Mouse (Mus musculus): Measurements from ENCODE around the gene Por. TPM values are rescaled to one million over a fixed set of nuclear protein-coding genes. Genes with fewer than 3 reads are reported as not detected.

Gene Por
- polyA plus RNA-seq, 1 experiment: 28.4 TPM

DNA sequence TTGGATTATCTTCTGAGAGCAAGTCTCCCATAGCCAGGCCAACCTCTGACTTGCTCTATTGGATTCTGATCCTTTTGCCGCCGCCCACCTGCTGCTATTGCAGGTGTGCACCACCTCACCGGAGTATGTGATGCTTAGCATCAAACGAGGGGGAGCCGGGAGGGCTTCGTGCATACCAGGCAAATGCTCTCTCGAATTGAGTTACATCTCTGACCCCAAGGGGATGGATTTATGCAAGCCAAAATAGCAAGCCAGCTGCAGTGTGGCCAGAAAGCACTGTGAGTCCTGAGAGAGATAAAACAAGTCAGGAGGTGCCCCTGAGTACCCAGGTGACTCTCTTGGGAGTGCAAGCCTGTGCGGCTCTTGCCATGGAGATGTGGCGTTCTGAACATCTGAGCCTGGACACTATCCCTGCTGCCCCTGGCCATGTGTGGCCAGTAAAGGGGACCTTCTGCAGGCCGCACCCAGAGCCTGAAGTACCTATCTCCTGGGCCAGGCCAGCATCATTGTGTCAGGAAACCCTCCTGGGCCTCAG lies 49.8 kb downstream of the Por start:
- WGBS: 88% methylated on average over 10 of the region's 10 CpGs
- no peaks in the 10 kb centered on the region for H3K4me1 ChIP-seq (ENCODE audit: control insufficient read depth, insufficient read depth, low read length)
- no peak for TF ChIP-seq POLR2A (IDR thresholded peaks at IDR 0.05; ENCODE audit: borderline replicate concordance, control insufficient read depth, low read depth, low read length)
- no peak for TF ChIP-seq CTCF (IDR thresholded peaks at IDR 0.05; ENCODE audit: control insufficient read depth, insufficient read depth, low read length)
- no peak overlapping the region for H3K27ac ChIP-seq (ENCODE audit: control insufficient read depth, insufficient read depth, low read depth, low read length, poor library complexity)
- no peak overlapping the region for H3K4me3 ChIP-seq (replicated peaks; ENCODE audit: control insufficient read depth, low read depth, low read length)

DNA sequence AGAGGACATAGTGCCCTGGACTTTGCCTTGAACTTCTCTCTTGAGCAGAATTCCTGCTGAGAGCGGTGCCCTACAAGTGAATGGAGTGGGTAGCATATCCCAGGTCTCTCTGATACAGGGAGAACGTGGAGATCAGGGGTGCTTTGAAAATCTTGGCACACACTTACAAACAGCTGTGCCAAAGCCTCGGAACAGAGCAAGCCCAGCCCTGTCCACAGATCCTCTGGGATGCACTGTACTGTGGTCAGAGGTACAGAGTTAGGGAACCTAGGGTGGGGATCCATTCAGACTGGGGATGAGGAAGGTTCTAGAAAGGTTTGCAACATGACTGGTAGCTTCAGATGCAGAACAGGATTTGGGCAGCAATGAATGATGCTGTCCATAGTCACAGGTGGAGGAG lies 50.3 kb downstream of the Por start:
- 90% methylated on average over 3 of the region's 3 CpGs for WGBS
- no peaks in the 10 kb centered on the region for H3K4me1 ChIP-seq (ENCODE audit: control insufficient read depth, insufficient read depth, low read length)
- no peak for TF ChIP-seq POLR2A (IDR thresholded peaks at IDR 0.05; ENCODE audit: borderline replicate concordance, control insufficient read depth, low read depth, low read length)
- no peak overlapping the region for H3K4me3 ChIP-seq (replicated peaks; ENCODE audit: control insufficient read depth, low read depth, low read length)
- H3K27ac ChIP-seq (ENCODE audit: control insufficient read depth, insufficient read depth, low read depth, low read length, poor library complexity): no peak overlapping the region

DNA sequence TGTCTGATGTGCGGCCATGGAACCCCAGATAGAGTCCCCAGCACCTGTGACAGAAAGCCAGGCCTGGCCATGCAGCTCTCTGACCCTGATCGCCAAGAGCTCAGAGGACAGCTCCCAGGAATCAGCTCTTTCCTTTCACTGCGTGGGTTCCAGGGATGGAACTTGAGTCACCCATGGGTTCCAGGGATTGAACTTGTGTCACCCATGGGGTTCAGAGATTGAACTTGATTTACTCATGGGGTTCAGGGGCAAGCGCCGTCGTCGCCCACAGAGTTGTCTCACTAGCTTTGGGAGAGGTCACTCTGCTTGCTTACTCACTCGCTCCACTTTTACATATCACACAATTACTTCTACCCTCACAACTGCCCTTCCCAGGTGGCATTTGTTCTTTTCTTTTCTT lies 51.2 kb downstream of the Por start:
- no peak for TF ChIP-seq CTCF (IDR thresholded peaks at IDR 0.05; ENCODE audit: control insufficient read depth, insufficient read depth, low read length)
- no peak for TF ChIP-seq POLR2A (IDR thresholded peaks at IDR 0.05; ENCODE audit: borderline replicate concordance, control insufficient read depth, low read depth, low read length)
- WGBS: 87% methylated on average over 8 of the region's 8 CpGs
- Histone ChIP-seq H3K27ac (ENCODE audit: control insufficient read depth, insufficient read depth, low read depth, low read length, poor library complexity) (no peak overlapping the region), H3K4me3 (replicated peaks; ENCODE audit: control insufficient read depth, low read depth, low read length) (no peak overlapping the region), H3K4me1 (ENCODE audit: control insufficient read depth, insufficient read depth, low read length) (no peaks in the 10 kb centered on the region)

DNA sequence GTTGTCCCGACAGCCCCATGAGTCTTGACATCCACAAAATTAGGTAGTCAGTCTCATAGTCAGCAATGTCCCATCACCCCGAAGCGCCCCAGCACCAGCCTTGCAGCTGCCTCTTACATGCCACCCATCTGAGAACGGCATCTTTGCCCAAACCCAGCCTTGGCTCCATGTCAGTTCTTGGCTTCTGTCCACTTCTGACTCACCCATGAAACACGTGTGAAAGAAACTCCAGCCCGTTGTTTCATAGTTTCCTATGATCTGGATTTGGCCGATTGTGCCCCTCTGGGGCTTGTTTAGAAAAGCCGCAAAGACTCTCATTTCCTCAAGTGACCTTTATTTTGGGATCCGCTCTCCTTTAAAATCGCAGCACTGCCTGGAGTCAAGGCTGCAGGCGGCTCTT lies 52.3 kb downstream of the Por start:
- no peak overlapping the region for H3K27ac ChIP-seq (ENCODE audit: control insufficient read depth, insufficient read depth, low read depth, low read length, poor library complexity)
- 78% methylated on average over 11 of the region's 11 CpGs for WGBS
- TF ChIP-seq POLR2A (IDR thresholded peaks at IDR 0.05; ENCODE audit: borderline replicate concordance, control insufficient read depth, low read depth, low read length) (no peak), CTCF (IDR thresholded peaks at IDR 0.05; ENCODE audit: control insufficient read depth, insufficient read depth, low read length) (no peak)
- H3K4me1 ChIP-seq (ENCODE audit: control insufficient read depth, insufficient read depth, low read length): no peaks in the 10 kb centered on the region
- H3K4me3 ChIP-seq (replicated peaks; ENCODE audit: control insufficient read depth, low read depth, low read length): no peak overlapping the region

DNA sequence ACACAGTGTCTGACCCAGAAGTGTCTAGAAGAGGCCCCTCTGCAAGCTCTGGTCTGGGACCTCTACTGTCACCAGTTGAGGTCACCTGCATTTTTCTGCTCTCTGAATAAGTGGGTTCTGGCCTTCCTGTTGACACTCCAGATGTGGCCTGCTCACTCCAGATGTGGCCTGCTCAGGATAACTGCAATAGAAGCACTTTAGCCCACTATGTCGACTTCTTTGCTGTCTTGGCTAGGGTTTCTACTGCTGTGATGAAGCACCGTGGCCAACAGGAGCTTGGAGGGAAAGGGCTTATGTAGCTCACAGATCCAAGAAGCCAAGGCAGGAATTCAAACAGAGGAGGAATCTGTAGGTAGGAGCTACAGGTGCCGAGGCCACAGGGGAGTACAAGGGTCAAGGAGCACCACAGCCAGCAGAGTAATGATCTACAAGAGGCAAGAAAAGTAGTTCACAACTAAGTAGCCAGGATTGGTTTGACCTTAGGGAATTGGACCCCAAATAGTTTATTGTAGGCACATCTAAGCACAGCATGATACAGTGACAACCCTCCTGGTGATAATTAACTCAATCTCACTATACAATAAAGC lies 53.4 kb downstream of the Por start:
- 67% methylated on average over 3 of the region's 3 CpGs for WGBS
- Histone ChIP-seq H3K4me3 (replicated peaks; ENCODE audit: control insufficient read depth, low read depth, low read length) (no peak overlapping the region), H3K27ac (ENCODE audit: control insufficient read depth, insufficient read depth, low read depth, low read length, poor library complexity) (no peak overlapping the region), H3K4me1 (ENCODE audit: control insufficient read depth, insufficient read depth, low read length) (no peaks in the 10 kb centered on the region)
- no peak for TF ChIP-seq CTCF (IDR thresholded peaks at IDR 0.05; ENCODE audit: control insufficient read depth, insufficient read depth, low read length)
- no peak for TF ChIP-seq POLR2A (IDR thresholded peaks at IDR 0.05; ENCODE audit: borderline replicate concordance, control insufficient read depth, low read depth, low read length)

DNA sequence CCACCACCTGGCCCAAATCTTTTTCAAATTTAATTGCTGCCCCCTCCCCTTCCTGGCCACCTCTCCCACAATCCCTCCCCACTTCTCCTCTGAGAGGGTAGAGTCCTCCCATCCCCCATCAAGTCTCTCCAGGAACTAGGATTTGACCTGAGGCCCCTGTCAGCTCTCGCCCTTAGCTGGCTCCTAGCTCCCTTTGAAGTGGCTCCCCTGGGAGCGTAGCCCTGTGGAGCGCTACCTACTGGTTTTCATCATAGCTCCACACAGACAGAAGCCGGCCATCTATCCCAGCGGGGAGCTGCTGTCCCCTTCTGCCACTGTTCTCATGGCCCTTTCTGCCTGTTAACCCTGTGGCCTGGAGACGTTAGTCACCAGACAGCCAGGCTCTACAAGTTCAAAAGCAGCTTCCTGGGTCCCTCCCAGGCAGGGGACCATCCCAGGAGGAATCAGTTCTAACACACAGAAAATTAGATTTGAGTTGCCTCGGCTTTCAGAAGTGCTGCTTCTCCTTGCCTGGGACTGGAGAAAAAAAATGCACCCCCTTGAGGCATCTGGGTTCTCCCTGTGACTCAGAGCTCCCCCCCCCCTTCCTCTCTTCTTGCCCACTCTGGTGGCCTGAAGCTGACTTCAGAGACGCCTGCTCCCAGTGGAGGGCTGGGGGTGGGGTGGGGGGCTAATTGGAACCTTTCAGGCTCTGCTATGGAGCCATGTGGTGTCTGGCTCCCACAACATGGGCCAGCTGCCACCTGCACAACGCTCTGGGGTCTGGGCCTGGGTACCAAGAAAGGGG lies 54.9 kb downstream of the Por start:
- no peak overlapping the region for H3K4me3 ChIP-seq (replicated peaks; ENCODE audit: control insufficient read depth, low read depth, low read length)
- no peaks in the 10 kb centered on the region for H3K4me1 ChIP-seq (ENCODE audit: control insufficient read depth, insufficient read depth, low read length)
- H3K27ac ChIP-seq (ENCODE audit: control insufficient read depth, insufficient read depth, low read depth, low read length, poor library complexity): no peak overlapping the region
- 85% methylated on average over 9 of the region's 9 CpGs for WGBS
- no peak for TF ChIP-seq CTCF (IDR thresholded peaks at IDR 0.05; ENCODE audit: control insufficient read depth, insufficient read depth, low read length)
- TF ChIP-seq POLR2A (IDR thresholded peaks at IDR 0.05; ENCODE audit: borderline replicate concordance, control insufficient read depth, low read depth, low read length): no peak

DNA sequence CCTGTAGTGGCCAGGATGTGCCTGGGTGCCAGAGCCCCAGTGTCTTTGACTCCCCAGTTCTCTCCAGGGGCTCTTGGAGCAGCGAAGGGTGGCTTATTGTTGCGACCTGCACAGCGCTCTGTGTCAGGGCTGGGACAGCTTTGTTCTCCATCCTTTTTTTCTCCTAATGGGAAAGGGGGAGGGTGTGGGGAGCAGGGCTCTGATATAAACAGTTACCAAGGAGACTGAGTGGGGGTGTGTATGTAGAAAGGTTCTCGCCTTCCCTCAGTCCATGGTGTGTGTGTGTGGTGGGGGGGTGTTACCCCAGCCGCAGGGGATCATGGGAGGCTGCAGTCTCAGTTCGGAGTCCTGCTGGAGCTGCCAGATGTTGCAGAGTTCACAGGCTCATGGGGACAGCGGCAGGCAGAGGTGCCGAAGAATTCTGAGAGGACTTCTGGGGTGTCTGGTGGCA lies 55.6 kb downstream of the Por start:
- WGBS: 86% methylated on average over 8 of the region's 8 CpGs
- TF ChIP-seq POLR2A (IDR thresholded peaks at IDR 0.05; ENCODE audit: borderline replicate concordance, control insufficient read depth, low read depth, low read length) (no peak), CTCF (IDR thresholded peaks at IDR 0.05; ENCODE audit: control insufficient read depth, insufficient read depth, low read length) (no peak)

DNA sequence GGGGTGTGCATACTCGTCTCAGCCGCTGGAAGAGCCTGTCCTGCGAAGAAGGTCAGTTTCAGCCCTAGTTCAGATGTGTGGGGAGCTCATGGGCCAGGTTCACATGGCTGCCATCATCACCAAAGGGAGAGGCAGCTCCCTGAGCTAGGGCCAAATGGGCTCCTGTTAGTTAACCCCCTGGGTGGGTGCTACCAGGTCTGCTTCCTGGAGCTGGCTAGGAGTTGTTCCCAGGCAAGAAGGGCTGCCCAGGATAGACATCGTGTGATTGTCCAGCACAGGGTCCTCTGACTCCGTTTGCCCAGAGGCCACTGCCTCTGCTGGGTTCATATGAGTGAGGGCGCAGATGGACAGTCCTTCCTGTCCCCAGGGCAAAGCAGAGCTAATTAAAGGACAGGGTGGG lies 56.2 kb downstream of the Por start:
- whole genome bisulfite sequencing: 90% methylated on average over 6 of the region's 6 CpGs
- no peak overlapping the region for H3K27ac ChIP-seq (ENCODE audit: control insufficient read depth, insufficient read depth, low read depth, low read length, poor library complexity)
- no peak overlapping the region for H3K4me3 ChIP-seq (replicated peaks; ENCODE audit: control insufficient read depth, low read depth, low read length)
- no peaks in the 10 kb centered on the region for H3K4me1 ChIP-seq (ENCODE audit: control insufficient read depth, insufficient read depth, low read length)
- TF ChIP-seq CTCF (IDR thresholded peaks at IDR 0.05; ENCODE audit: control insufficient read depth, insufficient read depth, low read length) (no peak), POLR2A (IDR thresholded peaks at IDR 0.05; ENCODE audit: borderline replicate concordance, control insufficient read depth, low read depth, low read length) (no peak)

More for the DNA sequence above, 55.6 kb downstream of the Por start:
- H3K4me3 ChIP-seq (replicated peaks; ENCODE audit: control insufficient read depth, low read depth, low read length): no peak overlapping the region
- no peak overlapping the region for H3K27ac ChIP-seq (ENCODE audit: control insufficient read depth, insufficient read depth, low read depth, low read length, poor library complexity)
- no peaks in the 10 kb centered on the region for H3K4me1 ChIP-seq (ENCODE audit: control insufficient read depth, insufficient read depth, low read length)

Measured in bone marrow, adult 2 months (tissue).